Mouse (Mus musculus) adrenal gland, adult 2 months (tissue): ENCODE measurements around the gene Epc2. TPM values are rescaled to one million over a fixed set of nuclear protein-coding genes. Genes with fewer than 3 reads are reported as not detected.
"Not testable (repeated sequence)": the region's sequence is repeated elsewhere in the genome, so short reads cannot be mapped to it uniquely, and the experiment has no call there.

ENCODE experiments used
- DNase-seq: peaks from one replicate; pipeline ENCODE4 v3.0.0; 2021
- polyA plus RNA-seq: library from polyadenylated mRNA; depleted of rRNA; stranded (reverse); fragments of >200 nt; gene quantifications from 2 replicates; pipeline ENCODE4 v1.2.3, GENCODE M21; 2012
- total RNA-seq, 2 experiments: library from RNA; stranded (reverse); gene quantifications; 2 replicates each; pipeline ENCODE4 v1.2.3; 2021

Epc2 gene
- total and polyA plus RNA-seq, 3 experiments: 2.4 to 22.1 (median 19.3) TPM

DNA sequence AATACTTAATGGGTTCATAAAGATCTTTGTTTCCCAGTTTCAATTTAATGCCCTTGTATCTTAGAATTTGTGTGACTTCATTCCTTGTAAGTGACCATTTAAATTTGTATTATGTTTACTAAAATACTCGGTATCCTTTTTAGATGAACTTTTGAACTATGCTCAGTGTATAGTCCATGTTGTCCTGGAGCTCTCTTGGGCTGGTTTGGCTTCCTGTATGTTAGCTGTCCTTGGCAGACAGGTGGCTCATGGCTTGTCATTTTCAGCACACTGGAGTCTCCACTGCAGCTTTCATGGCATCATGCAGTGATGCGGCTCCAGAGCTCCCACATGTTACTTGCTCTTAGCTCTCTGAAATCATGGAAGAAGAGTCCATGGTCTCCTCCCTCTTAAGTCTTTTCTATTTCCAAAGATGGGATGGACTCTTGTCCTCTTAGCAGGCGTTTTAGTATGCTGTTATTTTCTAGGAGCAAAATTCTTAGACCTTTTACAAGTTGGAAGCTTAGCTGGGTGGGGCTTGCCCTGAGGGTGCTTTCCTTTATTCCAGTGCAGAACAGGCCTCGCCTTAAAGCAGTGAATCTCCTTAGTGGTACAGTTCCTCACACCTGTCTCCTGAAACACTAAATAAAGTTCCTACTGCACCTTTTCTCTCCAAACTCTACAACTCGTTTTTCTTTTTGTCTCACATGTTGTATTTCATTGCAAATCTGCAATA is 20.5 kb downstream of the Epc2 start:
- no peak for DNase-seq

DNA sequence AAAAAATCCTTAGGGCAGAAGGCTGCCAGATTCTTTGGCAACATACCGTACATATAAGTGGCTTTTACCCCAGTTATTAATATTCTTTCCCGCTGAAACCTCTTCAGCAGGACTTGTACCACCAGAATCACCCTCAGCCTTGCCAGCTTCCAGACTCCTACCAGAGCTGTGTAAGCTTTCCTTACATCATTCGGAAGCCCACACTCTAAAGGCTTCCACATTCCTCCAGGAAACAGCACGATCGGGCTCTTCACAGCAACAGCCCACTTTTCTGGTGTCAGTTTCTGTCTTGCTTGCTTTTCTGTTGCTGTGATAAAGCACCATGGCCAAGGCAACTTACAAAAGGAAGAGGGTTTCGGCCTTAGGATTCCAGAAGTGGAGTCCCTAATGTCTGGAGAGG is 21.2 kb downstream of the Epc2 start:
- DNase-seq: no peak

DNA sequence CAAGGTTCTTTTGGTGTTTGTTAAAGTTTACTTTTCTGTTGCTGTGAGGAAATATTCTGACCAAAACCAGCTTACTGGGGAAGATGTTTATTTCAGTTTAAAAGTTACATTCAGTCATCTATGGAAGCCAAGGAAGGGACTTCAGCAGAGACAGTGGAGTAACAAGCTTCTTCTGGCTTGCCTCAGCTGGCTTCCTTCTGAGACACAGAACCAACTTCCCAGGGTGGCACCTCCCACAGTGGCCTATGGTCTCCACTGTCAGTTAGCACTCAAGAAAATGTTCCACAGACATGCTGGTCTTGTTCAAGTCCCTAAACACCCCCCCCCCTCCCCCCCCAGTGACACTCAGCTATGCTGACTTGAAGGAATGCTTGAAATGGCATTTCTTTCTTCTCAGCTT is 30.9 kb downstream of the Epc2 start:
- DNase-seq: no peak

DNA sequence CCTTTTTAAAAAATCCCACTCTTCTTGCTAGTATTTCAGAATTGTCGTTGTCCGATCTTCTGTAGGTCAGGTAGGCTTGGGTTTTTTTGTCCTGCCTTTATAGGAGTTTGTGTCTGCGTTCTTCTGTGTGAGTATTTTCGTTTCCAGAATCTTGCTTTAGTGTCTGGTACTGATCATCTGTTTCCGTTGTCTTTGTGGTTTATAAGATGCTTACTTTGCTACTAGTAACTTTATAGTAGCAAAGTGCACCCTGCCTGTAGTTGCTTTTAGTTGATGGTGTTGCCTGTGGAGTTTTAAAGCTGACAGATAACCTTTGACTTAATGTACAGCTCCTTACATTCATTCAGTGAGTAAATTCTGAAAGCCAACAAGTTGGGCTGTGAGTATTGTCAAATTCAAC is 32.1 kb downstream of the Epc2 start:
- DNase-seq: no peak

DNA sequence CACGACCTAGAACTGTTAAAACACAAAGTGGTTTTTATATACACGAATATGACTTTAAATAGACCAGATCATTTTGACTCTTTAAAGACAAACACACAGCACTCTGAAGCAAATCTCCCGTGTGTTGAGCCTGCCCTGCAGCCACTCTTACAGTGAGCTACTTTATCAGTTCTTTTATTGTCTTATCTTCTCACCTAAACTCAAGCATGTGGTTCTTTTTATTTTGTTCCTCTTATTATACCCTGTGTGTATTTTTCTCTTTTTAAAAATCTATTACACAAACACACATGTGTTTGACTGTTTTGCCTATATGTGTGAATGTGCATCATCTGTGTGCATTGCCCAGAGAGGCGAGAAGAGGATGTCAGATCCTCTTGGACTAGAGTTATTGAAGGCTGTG is 50.1 kb downstream of the Epc2 start:
- no peak for DNase-seq

DNA sequence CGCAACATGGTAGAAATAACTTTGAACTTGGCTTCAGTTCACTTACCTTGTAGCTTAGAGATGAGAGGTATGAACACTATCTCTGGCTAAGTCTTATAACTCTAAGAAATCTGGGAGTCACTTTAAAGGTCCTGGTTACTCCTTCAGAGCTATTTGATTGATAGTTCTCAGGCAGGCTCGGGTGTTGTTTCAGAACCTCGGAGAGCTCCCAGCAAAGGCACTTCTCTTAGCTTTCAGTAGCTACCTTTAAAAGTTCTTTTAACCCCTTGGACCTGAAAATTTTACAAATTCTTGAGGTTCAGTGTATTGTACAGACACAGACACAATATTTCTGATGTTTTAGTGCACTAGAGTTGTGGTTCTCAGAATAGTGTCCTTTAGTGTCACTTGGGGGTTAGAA is 52.3 kb downstream of the Epc2 start:
- DNase-seq: peak; percentile 28

DNA sequence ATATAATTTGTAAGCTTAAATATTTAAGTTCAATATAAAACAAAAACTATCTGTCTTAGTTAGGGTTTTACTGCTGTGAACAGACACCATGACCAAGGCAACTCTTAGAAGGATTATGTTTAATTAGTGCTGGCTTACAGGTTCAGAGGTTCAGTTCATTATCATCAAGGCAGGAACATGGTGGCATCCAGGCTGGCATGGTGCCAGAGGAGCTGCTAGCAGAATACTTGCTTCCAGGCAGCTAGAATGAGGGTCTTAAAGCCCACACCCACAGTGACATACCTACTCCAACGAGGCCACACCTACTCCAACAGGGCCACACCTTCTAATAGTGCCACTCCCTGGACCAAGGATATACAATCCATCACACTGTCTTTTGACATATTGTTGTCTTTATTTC is 53.9 kb downstream of the Epc2 start:
- DNase-seq: not testable (repeated sequence)

DNA sequence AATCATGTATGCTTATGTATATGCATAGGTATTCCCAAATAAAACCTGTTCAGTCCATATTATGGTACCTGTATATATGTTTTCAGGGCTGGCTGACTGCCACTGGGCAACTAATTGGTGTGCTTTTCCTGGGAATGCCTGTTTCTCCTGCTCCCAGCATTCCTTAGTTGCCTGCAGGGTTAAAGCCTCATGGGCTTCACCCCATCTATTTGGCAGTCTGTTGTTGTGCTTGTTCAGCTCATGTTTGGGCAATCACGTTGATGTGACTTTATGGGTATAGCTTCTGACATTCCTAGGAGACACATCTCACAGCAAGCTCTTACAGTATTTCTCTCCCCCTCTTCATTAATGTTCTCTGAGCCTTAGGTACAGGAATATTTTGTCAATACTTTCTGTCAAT is 59.5 kb downstream of the Epc2 start:
- no peak for DNase-seq

DNA sequence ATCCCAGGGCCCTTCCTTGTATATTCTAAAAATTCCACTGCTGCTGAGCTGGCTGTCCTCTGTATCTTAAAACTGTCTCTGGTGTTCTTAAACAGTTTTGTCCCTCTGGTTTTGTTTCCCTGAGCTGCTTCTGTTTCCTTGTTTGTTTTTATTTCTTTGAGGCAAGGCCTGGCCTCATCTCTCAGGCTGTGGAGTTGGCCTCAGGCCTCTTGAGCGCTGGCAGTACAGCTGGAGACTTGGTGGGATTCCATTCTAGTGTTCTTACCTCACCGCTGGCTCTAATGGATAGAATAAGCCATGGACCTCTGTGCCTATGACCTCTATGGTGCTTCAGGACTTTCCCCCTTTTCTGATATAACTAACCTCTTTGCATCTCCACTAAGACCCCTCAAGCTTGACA is 64.7 kb downstream of the Epc2 start:
- DNase-seq: no peak

DNA sequence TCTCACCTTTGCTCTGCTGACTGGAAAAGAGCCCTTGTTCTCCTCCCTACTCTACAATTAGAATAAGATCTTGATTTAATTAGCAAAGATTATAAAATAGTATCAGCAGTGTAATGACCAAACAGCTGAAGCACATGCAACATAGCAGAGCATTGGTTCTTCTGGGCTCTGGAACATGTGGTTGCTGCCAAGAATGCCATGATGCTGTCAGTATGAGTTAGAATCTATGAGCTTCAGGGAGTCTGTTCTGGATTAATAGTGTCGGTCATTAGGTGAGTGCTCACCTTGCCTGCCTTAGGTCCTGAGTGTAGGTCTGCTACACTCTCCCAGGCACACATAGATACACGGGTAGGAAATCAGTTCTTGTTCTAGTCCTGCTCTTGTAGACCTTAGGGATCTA is 69.1 kb downstream of the Epc2 start:
- DNase-seq: no peak

DNA sequence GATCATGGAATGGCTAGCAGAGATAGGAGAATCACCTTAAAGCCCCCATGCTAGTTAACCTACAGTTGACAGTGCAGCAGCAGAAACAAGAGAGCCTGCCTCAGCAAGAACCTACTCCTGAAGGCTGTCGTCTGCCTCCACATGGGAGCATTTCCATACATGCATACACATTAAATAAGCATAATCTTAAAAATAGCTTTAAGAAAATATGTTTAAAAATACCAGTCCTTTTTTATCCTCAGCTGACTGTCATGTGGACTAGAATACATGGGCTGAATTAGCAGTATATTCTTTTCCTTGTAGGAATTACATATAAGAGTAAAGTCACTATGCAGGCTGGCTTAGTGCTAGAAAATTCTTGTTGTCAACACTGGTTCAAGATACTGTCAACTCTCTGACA is 69.7 kb downstream of the Epc2 start:
- no peak for DNase-seq

DNA sequence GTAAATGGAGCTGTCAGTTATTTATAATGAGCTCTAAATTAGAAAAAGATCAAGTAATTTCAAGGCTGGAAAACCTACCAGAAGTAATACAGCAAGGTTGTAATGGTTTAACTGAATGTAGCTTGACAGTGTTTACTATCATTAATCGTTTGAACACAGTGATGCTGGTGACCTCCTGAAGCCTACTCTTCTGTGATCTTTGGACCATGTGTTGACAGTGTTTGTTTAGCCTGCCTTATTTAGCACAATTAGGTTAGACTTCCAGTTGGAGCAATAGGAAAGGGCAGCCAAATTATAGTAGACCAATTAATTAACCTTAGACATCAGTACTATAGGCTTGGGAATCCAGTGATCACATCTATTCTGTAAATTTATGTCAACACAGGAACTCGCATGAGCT is 70.3 kb downstream of the Epc2 start:
- no peak for DNase-seq

DNA sequence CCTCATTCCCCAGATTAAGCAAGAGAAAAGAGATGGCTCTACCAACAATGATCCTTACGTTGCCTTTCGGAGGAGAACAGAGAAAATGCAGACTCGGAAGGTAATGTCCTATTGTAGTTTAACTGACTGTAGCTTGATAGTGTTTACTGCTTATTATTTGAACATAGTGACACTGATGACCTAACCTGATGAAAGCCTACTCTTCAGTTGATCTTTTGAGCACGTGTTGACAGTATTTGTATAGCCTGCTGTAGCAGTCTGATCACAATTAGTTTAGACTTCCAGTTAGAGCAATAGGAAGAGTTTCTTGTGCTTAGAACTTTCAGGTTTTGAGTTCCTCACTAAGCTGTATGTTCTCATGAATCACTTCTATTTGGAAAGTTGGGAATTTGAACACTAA is 71.3 kb downstream of the Epc2 start:
- no peak for DNase-seq

DNA sequence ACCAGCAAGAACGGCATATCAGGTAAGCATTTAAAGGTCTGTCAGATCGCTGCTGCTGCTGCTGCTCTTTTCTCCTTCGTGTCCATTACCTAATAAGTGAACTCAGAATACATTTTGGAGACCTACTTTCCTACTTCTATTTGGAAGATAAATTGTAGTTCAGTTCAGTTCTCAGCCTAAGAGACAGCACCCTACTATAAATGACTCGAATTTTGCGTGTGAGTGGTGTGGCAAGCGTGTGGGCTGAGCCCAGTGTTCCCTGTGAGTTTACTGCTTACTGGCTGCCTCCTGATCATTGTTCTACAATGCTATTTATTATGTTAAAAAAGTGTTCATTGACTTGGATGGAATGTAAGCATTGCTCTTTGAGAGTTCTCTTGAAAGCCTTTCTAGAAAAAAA is 85.9 kb downstream of the Epc2 start:
- no peak for DNase-seq

DNA sequence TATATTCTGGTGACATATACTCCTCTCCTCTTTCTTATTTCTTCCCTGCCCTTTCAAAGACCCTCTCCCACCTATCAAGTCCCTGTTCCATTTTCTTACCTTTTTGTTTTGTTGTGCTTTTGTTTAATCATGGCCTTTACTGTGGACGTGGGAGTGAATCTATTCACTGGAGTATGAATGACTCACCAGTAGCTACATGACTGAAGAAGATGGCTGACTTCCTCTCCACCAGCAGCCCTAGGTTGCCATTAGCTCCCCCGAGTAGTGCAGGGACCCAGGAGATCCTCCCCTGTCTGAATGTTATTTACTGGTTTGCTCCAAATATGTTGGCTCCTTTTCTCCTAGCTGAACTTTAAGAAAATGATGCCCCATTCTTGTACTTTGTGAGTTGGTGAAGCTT is 86.8 kb downstream of the Epc2 start:
- DNase-seq: no peak

DNA sequence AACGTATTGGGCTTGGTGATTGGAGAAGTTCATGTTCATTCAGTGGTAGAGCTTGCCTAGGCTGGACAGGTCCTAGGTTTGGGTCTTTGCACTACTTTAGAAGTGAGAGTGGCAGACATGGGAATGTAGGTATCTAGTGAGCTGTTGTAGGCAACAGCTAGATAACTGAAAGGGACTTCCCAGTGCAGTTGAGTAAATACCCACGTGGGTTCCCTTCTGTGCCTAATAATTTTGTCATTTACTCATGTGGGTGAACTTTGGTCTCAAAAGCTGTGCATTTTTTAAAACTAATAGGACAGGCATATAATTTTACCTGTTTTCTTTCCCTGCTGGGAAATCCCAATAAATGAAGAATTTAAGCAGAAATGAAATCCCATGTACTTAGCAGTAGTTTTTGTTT is 88.5 kb downstream of the Epc2 start:
- DNase-seq: no peak

DNA sequence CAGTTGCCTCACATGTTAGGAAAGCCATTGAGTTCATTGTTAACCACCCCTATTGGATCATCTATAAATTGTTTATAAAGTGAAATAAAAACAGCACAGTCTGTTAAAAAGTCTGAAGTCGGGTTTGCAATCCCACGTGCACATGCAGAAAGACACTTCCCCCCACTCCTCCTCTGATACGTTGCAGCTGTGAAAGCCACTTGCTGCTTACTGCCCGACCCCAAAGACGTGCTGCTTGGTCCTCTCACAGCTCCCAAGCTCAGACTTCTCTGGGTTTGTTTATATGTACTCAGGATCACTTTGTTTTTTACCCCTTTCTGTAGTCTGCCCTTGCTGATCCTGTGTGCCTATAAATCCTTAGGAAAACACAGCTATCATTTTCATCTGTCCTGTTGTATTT is 96.5 kb downstream of the Epc2 start:
- no peak for DNase-seq

DNA sequence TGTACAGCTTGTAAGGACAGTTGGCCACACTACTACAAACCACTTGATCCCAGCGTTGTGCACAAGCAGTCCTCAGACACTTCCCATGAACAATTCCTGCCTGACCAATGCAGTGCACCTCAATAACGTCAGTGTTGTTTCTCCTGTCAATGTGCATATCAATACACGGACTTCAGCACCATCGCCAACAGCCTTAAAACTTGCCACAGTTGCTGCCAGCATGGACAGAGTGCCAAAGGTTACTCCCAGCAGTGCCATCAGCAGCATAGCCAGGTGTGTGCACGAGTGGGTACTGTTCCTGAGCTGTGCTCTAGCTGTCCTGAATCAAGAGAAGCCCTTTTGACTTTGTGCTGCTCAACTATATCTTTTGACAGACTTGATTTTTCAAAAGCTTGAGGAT is 97.2 kb downstream of the Epc2 start:
- no peak for DNase-seq

DNA sequence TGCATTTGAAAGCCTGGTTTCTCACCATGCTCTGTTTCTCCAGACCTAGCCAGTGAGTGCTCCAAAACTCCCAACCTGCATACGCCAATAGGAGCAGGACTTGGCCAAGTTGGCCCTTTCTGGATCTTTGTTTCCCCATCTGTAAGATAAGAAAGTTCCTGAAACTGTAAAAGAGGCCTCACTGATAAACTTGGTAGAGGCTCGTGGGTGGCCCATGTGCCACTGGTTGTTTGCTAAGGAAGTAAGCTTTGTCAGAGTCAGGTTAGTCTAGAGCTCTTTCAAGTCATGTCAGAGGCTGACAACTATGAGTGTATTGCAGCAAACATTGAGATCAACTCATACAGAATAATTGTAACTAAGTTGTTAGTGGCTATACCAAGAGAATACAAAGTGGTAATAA is 101.8 kb downstream of the Epc2 start:
- DNase-seq: no peak

DNA sequence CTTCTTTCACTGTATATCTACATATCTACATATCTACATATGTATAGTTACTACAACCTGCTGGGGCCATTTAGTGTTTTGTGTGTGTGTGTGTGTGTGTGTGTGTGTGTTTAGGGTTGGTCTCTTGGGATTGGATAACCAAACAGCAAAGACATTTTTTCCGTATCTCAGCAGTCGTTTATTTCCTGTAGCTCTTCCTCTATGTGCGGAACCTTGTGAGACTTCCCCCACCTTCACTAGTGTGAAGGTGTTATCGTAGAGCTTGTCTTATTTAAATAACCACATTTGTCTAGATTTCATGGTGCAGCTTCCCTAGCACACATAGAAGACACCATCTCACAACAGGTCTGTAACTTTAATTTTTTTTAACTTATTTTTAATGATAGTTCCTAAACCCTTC is 106.1 kb downstream of the Epc2 start:
- no peak for DNase-seq

DNA sequence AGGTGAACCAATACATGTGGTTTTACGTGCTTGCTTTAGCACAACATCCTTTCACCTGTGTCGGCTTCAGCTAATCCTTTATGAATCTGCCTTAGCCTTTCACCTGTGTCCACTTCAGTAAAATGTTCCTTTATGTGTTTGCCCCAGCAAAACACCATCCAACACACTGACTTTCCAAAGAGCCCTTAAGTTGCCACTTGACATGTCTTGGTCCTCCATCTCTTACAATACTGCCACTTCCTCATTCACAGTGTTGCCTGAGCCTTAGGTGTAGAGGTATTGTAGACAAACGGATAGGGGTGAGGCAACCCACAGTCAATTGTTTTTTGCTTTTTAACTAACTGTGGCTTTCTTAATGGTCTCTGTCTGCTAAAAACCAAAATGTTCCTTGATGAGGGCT is 107.1 kb downstream of the Epc2 start:
- no peak for DNase-seq

DNA sequence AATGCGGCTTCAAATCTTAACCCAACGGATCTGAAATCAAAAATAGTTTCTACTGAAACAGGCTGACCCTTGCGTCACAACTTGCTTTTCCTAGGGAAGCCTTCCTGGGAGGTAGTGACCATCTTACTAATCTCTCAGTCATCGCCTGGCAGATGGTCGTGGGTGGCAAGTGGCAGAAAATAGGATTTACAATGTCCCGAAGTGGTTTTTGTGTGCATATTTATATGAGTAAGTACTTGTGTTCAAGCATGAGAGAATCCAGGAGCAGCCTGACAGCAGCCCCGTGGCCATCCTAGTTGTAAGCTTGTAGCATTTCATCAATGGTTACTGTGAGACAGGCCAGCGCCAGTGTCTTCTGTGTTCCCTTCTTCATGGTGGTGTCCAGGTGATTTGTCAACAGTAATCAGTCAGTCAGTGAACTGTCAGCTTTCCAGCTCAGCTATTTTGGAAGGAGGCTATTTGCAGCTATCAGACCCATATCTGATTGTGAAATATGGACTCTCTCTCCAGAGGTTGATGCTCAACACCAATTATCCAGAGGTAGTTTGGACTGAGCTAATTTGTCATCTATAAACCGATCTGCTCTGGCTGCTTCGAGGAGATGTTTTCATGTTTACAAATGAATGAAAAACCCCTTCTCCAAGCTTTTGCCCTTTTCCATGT is 111.5 kb downstream of the Epc2 start:
- no peak for DNase-seq

DNA sequence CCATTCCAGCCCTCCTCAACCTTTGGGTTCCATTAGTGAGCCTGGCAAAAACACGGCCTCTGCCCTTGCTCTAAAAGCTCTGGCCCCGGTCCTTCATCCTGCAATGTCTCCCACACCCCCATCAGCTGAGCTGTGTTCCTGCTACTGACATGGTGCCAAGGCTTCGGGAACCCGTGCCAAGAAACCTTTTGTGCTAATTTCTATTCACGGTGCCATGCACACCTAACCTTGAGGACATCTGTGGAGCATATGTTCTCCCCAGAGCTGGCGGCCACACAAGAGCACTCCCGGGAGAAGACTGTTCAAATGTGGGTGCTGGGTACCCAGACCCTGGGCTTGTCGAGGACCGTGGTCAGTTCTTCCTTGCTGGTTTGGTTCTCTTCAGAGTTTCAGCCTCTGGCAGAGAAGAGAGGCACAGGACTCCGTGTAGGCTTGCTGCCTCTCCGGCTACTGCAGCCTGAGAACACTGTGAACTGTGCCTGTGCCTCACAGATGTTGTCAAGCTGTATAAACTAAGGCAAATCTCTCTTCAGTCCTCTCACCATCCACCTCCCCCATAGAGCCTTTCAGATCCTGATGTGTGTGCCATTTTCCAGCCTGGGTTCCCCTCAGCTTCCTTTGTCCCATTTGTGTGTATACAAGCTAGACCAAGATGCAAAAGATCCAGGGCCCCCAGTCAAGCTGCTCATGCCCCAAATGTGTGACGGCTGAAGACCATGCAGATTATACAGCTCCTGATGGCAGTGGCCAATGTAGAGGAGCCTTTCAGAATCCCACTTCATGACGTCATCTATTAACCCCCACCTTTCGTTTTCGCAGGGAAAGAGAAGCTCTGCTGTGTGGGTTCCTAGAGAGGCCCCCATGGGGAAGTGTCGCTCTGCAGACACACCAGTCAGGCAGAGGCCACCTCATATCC is 118.8 kb downstream of the Epc2 start:
- peak; percentile 15 for DNase-seq
